Mouse (Mus musculus): ENCODE data around the gene Stat3.

Stat3 gene

GRCm38 (mm10) chr11:100891256-100892123, 47.9 kb downstream of the Stat3 start:
- DNase-seq (ENCODE audit: low read depth, low spot score) = no peak

- no peak for DNase-seq (ENCODE audit: low read depth, low spot score)
Observed at GRCm38 (mm10) chr11:100890481-100890880, 48.9 kb downstream of the Stat3 start.

- DNase-seq (ENCODE audit: low read depth, low spot score) = no peak
Observed at GRCm38 (mm10) chr11:100888348-100888820, 51.0 kb downstream of the Stat3 start.

- no peak for DNase-seq (ENCODE audit: low read depth, low spot score)
Observed at GRCm38 (mm10) chr11:100887764-100888163, 51.6 kb downstream of the Stat3 start.

GRCm38 (mm10) chr11:100887236-100887635, 52.1 kb downstream of the Stat3 start:
- DNase-seq (ENCODE audit: low read depth, low spot score) = no peak

GRCm38 (mm10) chr11:100886188-100886740, 53.1 kb downstream of the Stat3 start:
- DNase-seq (ENCODE audit: low read depth, low spot score) = no peak

- no peak for DNase-seq (ENCODE audit: low read depth, low spot score)
Observed at GRCm38 (mm10) chr11:100885472-100885871, 53.9 kb downstream of the Stat3 start.

- no peak for DNase-seq (ENCODE audit: low read depth, low spot score)
Observed at GRCm38 (mm10) chr11:100883640-100884039, 55.7 kb downstream of the Stat3 start.

- no peak for DNase-seq (ENCODE audit: low read depth, low spot score)
Observed at GRCm38 (mm10) chr11:100879321-100880078, 59.8 kb downstream of the Stat3 start.

GRCm38 (mm10) chr11:100875761-100876160, 63.6 kb downstream of the Stat3 start:
- no peak for DNase-seq (ENCODE audit: low read depth, low spot score)

- DNase-seq (ENCODE audit: low read depth, low spot score) = no peak
Observed at GRCm38 (mm10) chr11:100870968-100871350, 68.4 kb downstream of the Stat3 start.

- DNase-seq (ENCODE audit: low read depth, low spot score) = no peak
Observed at GRCm38 (mm10) chr11:100870256-100870967, 68.9 kb downstream of the Stat3 start.

- DNase-seq (ENCODE audit: low read depth, low spot score) = no peak
Observed at GRCm38 (mm10) chr11:100865618-100866017, 73.7 kb downstream of the Stat3 start.

- DNase-seq (ENCODE audit: low read depth, low spot score) = no peak
Observed at GRCm38 (mm10) chr11:100863141-100863540, 76.2 kb downstream of the Stat3 start.

- DNase-seq (ENCODE audit: low read depth, low spot score) = no peak
Observed at GRCm38 (mm10) chr11:100861836-100862235, 77.5 kb downstream of the Stat3 start.

GRCm38 (mm10) chr11:100861335-100861734, 78.0 kb downstream of the Stat3 start:
- DNase-seq (ENCODE audit: low read depth, low spot score) = no peak

- DNase-seq (ENCODE audit: low read depth, low spot score) = peak; percentile 39
Observed at GRCm38 (mm10) chr11:100860198-100861048, 78.9 kb downstream of the Stat3 start.

- no peak for DNase-seq (ENCODE audit: low read depth, low spot score)
Observed at GRCm38 (mm10) chr11:100859579-100860075, 79.7 kb downstream of the Stat3 start.

- DNase-seq (ENCODE audit: low read depth, low spot score) = no peak
Observed at GRCm38 (mm10) chr11:100858935-100859578, 80.3 kb downstream of the Stat3 start, which contains the start of gene Stat5a. Gene Stat5a (plus strand): TSS chr11:100859351.

GRCm38 (mm10) chr11:100857960-100858359, 81.4 kb downstream of the Stat3 start:
- DNase-seq (ENCODE audit: low read depth, low spot score) = no peak

Measured in embryo, embryonic 11.5 days (tissue).